Comparison of ENCODE assay signal across 12 mouse cellular contexts in genomic region chr1:162254944-162255343, GRCm38 (mm10).
DNase-seq lines count a peak whose midpoint lies in the region; ATAC-seq and TF ChIP-seq lines count a peak whose summit lies in the region.
"Had no signal": no experiment of that assay in that cellular context is flagged by ENCODE, and none has a peak within 500 bp of the region (broad histone marks: within the 10 kb centered on the region; RNA-seq: fewer than 3 reads in every experiment).

No protein-coding gene starts in this region.

- 41% methylated on average over 5 of the region's 5 CpGs for WGBS in midbrain, embryonic 13.5 days
- 41% methylated on average over 5 of the region's 5 CpGs for WGBS in midbrain, embryonic 15.5 days
- 17% methylated on average over 5 of the region's 5 CpGs for WGBS in embryonic facial prominence, embryonic 11.5 days
- 41% methylated on average over 5 of the region's 5 CpGs for WGBS in hindbrain, postnatal 0 days
- WGBS in neural tube, embryonic 14.5 days, result 22% methylated on average over 5 of the region's 5 CpGs

- no peak for TF ChIP-seq CTCF in hindbrain, postnatal 0 days (IDR thresholded peaks at IDR 0.05; ENCODE audit: low read depth)

- no peaks in the 10 kb centered on the region for H3K9me3 ChIP-seq in midbrain, embryonic 13.5 days
- no peaks in the 10 kb centered on the region for H3K9me3 ChIP-seq in midbrain, embryonic 15.5 days
- H3K9me3 ChIP-seq in embryonic facial prominence, embryonic 11.5 days (replicated peaks; ENCODE audit: control insufficient read depth, low read length), result no peaks in the 10 kb centered on the region
- no peaks in the 10 kb centered on the region for H3K9me3 ChIP-seq in hindbrain, postnatal 0 days (ENCODE audit: low read length)
- H3K9me3 ChIP-seq in neural tube, embryonic 14.5 days (ENCODE audit: control insufficient read depth, low read length), result no peaks in the 10 kb centered on the region
- H3K9me3 ChIP-seq: heart, embryonic 13.5 days had no signal

- 0 out of 2 replicates have a peak, but pooled peaks cover 3% of the 10 kb centered on the region for H3K36me3 ChIP-seq in midbrain, embryonic 13.5 days
- no peaks in the 10 kb centered on the region for H3K36me3 ChIP-seq in midbrain, embryonic 15.5 days (replicated peaks)
- no peaks in the 10 kb centered on the region for H3K36me3 ChIP-seq in embryonic facial prominence, embryonic 11.5 days (replicated peaks; ENCODE audit: control insufficient read depth, insufficient read depth, low read depth, low read length)
- no peaks in the 10 kb centered on the region for H3K36me3 ChIP-seq in hindbrain, postnatal 0 days (ENCODE audit: insufficient read depth, low read length)
- H3K36me3 ChIP-seq in neural tube, embryonic 14.5 days (ENCODE audit: control insufficient read depth, insufficient read depth, low read length), result no peaks in the 10 kb centered on the region
- H3K36me3 ChIP-seq: heart, embryonic 13.5 days had no signal

- peak; percentile 61 for DNase-seq in embryonic facial prominence, embryonic 11.5 days (ENCODE audit: low spot score)
- DNase-seq in hindbrain, postnatal 0 days (ENCODE audit: low spot score), result peak; percentile 20
- no peak for DNase-seq in urinary bladder, postnatal 25 days (ENCODE audit: low spot score)
- no peak for DNase-seq in spleen, postnatal 36 days (ENCODE audit: low spot score in 2 of 2)
- DNase-seq: right cerebral cortex, postnatal 4 days had no signal

- H3K4me3 ChIP-seq in midbrain, embryonic 13.5 days (replicated peaks), result no peak overlapping the region
- H3K4me3 ChIP-seq in midbrain, embryonic 15.5 days, result no peak overlapping the region
- no peak overlapping the region for H3K4me3 ChIP-seq in embryonic facial prominence, embryonic 11.5 days (ENCODE audit: low read depth, low read length)
- H3K4me3 ChIP-seq in hindbrain, postnatal 0 days (ENCODE audit: low read length), result no peak overlapping the region
- H3K4me3 ChIP-seq in neural tube, embryonic 14.5 days (ENCODE audit: low read depth, low read length), result no peak overlapping the region
- H3K4me3 ChIP-seq: heart, embryonic 13.5 days; myocyte had no signal

- H3K4me1 ChIP-seq in midbrain, embryonic 13.5 days (replicated peaks), result peaks cover 10% of the 10 kb centered on the region
- H3K4me1 ChIP-seq in midbrain, embryonic 15.5 days, result no peaks in the 10 kb centered on the region
- no peaks in the 10 kb centered on the region for H3K4me1 ChIP-seq in embryonic facial prominence, embryonic 11.5 days (ENCODE audit: control insufficient read depth, insufficient read depth, low read length)
- no peaks in the 10 kb centered on the region for H3K4me1 ChIP-seq in hindbrain, postnatal 0 days (ENCODE audit: insufficient read depth, low read length)
- peaks cover 5% of the 10 kb centered on the region; the same call in 1 of the 2 replicates for H3K4me1 ChIP-seq in neural tube, embryonic 14.5 days (ENCODE audit: control insufficient read depth, insufficient read depth, low read length)

- no peaks in the 10 kb centered on the region for H3K27me3 ChIP-seq in midbrain, embryonic 13.5 days
- H3K27me3 ChIP-seq in midbrain, embryonic 15.5 days (replicated peaks), result no peaks in the 10 kb centered on the region
- H3K27me3 ChIP-seq in embryonic facial prominence, embryonic 11.5 days (ENCODE audit: control insufficient read depth, insufficient read depth, low read length), result no peaks in the 10 kb centered on the region
- no peaks in the 10 kb centered on the region for H3K27me3 ChIP-seq in hindbrain, postnatal 0 days (ENCODE audit: insufficient read depth, low read length)
- H3K27me3 ChIP-seq in neural tube, embryonic 14.5 days (ENCODE audit: control insufficient read depth, insufficient read depth, low read length), result no peaks in the 10 kb centered on the region
- H3K27me3 ChIP-seq: heart, embryonic 13.5 days had no signal

- no peak overlapping the region for H3K9ac ChIP-seq in midbrain, embryonic 13.5 days (replicated peaks)
- no peak overlapping the region for H3K9ac ChIP-seq in midbrain, embryonic 15.5 days
- no peak overlapping the region for H3K9ac ChIP-seq in embryonic facial prominence, embryonic 11.5 days (replicated peaks; ENCODE audit: low read length)
- no peak overlapping the region for H3K9ac ChIP-seq in hindbrain, postnatal 0 days (replicated peaks; ENCODE audit: low read length)
- no peak overlapping the region for H3K9ac ChIP-seq in neural tube, embryonic 14.5 days (replicated peaks; ENCODE audit: low read depth, low read length)
- H3K9ac ChIP-seq: heart, embryonic 13.5 days had no signal

- ATAC-seq in midbrain, embryonic 13.5 days, result peak; percentile 43; the same call in 1 of the 2 replicates
- no peak for ATAC-seq in midbrain, embryonic 15.5 days (replicated peaks)
- peak; percentile 70; the same call in 1 of the 2 replicates for ATAC-seq in embryonic facial prominence, embryonic 11.5 days (replicated peaks; ENCODE audit: insufficient number of reproducible peaks, low FRiP score, low TSS enrichment, low read depth)
- ATAC-seq in hindbrain, postnatal 0 days, result no peak
- ATAC-seq in neural tube, embryonic 14.5 days (ENCODE audit: low read depth), result peak; percentile 84
- ATAC-seq in CD4-positive, CD25-positive, alpha-beta regulatory T cell, adult 4 months, result no peak
- ATAC-seq: activated CD4-positive, CD25-positive, alpha-beta regulatory T cell, adult 4 months had no signal

- H3K4me2 ChIP-seq in midbrain, embryonic 13.5 days (replicated peaks), result no peak overlapping the region
- H3K4me2 ChIP-seq in midbrain, embryonic 15.5 days, result no peak overlapping the region
- no peak overlapping the region for H3K4me2 ChIP-seq in embryonic facial prominence, embryonic 11.5 days (ENCODE audit: low read depth, low read length)
- H3K4me2 ChIP-seq in hindbrain, postnatal 0 days (ENCODE audit: low read depth, low read length), result no peak overlapping the region
- no peak overlapping the region for H3K4me2 ChIP-seq in neural tube, embryonic 14.5 days (ENCODE audit: low read depth, low read length)
- H3K4me2 ChIP-seq: heart, embryonic 13.5 days had no signal

- H3K27ac ChIP-seq in midbrain, embryonic 13.5 days, result no peak overlapping the region
- H3K27ac ChIP-seq in midbrain, embryonic 15.5 days, result no peak overlapping the region
- H3K27ac ChIP-seq in embryonic facial prominence, embryonic 11.5 days (replicated peaks; ENCODE audit: low read depth, low read length), result peak overlapping the region; percentile 16; the same call in 1 of the 2 replicates
- H3K27ac ChIP-seq in hindbrain, postnatal 0 days, result no peak overlapping the region
- no peak overlapping the region for H3K27ac ChIP-seq in neural tube, embryonic 14.5 days (ENCODE audit: low read depth, low read length)

Comparison
In these comparisons a context has a peak if more than half of its experiments do, and no peak if none do; other contexts are left out.
1. ATAC-seq: peak in midbrain, embryonic 13.5 days (single experiment), embryonic facial prominence, embryonic 11.5 days (single experiment) and neural tube, embryonic 14.5 days (single experiment); none in midbrain, embryonic 15.5 days (single experiment), hindbrain, postnatal 0 days (single experiment) and CD4-positive, CD25-positive, alpha-beta regulatory T cell, adult 4 months (single experiment).
2. DNase-seq: peak in embryonic facial prominence, embryonic 11.5 days (single experiment) and hindbrain, postnatal 0 days (single experiment); none in urinary bladder, postnatal 25 days (single experiment) and spleen, postnatal 36 days (0 of 2).